Mouse (Mus musculus) bone marrow, adult 2 months (tissue): ENCODE results near the gene Pamr1.

Source experiments
- CTCF ChIP-seq: fragments of 200-500 bp; IDR thresholded peaks from 2 replicates; pipeline ENCODE4 v1.5.1; 2011; ENCODE audit warnings: low read length, control low read depth; ENCODE audit not compliant: control insufficient read depth, insufficient read depth
- POLR2A ChIP-seq: fragments of 200-500 bp; IDR thresholded peaks from 2 replicates; pipeline ENCODE4 v1.6.1; 2011; ENCODE audit warnings: low read depth, mild to moderate bottlenecking, control low read depth, low read length, borderline replicate concordance; ENCODE audit not compliant: control insufficient read depth

DNA sequence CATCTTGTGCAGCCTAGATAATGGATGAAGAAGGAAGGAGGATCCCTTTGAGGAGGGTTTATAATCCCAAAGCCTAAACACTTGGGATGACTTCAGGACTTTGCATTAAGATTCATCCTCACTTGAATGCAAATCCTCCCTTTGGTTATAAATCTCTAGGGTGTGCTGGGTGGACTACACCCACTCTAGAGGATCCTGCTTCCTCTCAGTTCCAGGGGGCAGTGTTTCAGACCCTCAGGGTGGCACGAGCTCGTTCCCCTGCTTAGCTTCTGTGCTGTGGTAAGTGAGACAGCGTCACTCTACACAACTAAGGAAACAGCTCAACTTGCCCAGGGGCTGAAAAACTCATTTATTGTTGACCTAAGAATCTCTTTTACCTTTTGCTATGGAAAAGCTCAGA is 1.8 kb downstream of the Pamr1 start:
- TF ChIP-seq POLR2A, result no peak
- TF ChIP-seq CTCF, result no peak
